Mouse (Mus musculus) CH12.LX (cell line): ENCODE results near the gene Nod2. TPM values are rescaled to one million over a fixed set of nuclear protein-coding genes. Genes with fewer than 3 reads are reported as not detected.
A peak's percentile ranks its signal among the peaks of the same experiment; 100 is the strongest.

Experiments
- DNase-seq: peaks from one replicate; pipeline ENCODE4 v3.0.0-alpha.2; 2013; ENCODE audit errors: extremely low read depth
- H3K27ac ChIP-seq: 2 replicates; pipeline ENCODE4 v1.5.1; 2012; ENCODE audit warnings: low read depth, mild to moderate bottlenecking, control low read depth, moderate library complexity; ENCODE audit not compliant: insufficient read depth
- H3K27me3 ChIP-seq: replicated peaks from 2 replicates; pipeline ENCODE3; 2012; ENCODE audit warnings: inconsistent platforms
- H3K36me3 ChIP-seq, 2 experiments: replicated peaks in 1 of 2; 2 replicates each; pipeline versions ENCODE3 to v1.6.1; 2012; ENCODE audit warnings: inconsistent platforms in 1 of 2, low read length in 1 of 2, mild to moderate bottlenecking in 1 of 2, mixed read lengths in 1 of 2, moderate library complexity in 1 of 2; ENCODE audit not compliant: control insufficient read depth in 1 of 2, insufficient read depth in 1 of 2
- H3K4me1 ChIP-seq, 2 experiments: 2 replicates each; pipeline ENCODE4 v1.6.1; 2012; ENCODE audit warnings: inconsistent platforms in 1 of 2, moderate library complexity in 1 of 2; ENCODE audit not compliant: insufficient read depth in 2 of 2, control insufficient read depth in 1 of 2
- H3K4me2 ChIP-seq: 2 replicates; pipeline ENCODE4 v1.6.1; 2012; ENCODE audit warnings: low read depth, mild to moderate bottlenecking, control low read depth; ENCODE audit not compliant: poor library complexity, insufficient read depth, severe bottlenecking
- H3K4me3 ChIP-seq, 3 experiments: fragments of 150-350 bp in 1 of 3; sonication (generic) in 1 of 3; replicated peaks in 1 of 3; 2 replicates each; pipeline versions ENCODE3 to v1.5.1; 2011 to 2012; ENCODE audit warnings: low read depth in 2 of 3, low read length in 2 of 3, mild to moderate bottlenecking in 2 of 3, moderate library complexity in 2 of 3, control low read depth in 1 of 3, improper control_type of control experiment in 1 of 3, inconsistent platforms in 1 of 3, mixed read lengths in 1 of 3; ENCODE audit not compliant: poor library complexity in 1 of 3
- H3K79me2 ChIP-seq: replicated peaks from 2 replicates; pipeline ENCODE4 v1.6.1; 2012; ENCODE audit warnings: mild to moderate bottlenecking, moderate library complexity; ENCODE audit not compliant: control insufficient read depth, poor library complexity, insufficient read depth, severe bottlenecking; ENCODE audit errors: extremely low read depth
- H3K9ac ChIP-seq: 2 replicates; pipeline ENCODE4 v1.6.1; 2012; ENCODE audit warnings: low read depth, mild to moderate bottlenecking, control low read depth, moderate library complexity; ENCODE audit not compliant: insufficient read depth
- H3K9me3 ChIP-seq: replicated peaks from 2 replicates; pipeline ENCODE3; 2012; ENCODE audit warnings: low read length, inconsistent platforms, mixed read lengths
- BHLHE40 ChIP-seq: IDR thresholded peaks from 2 replicates; pipeline ENCODE4 v1.6.1; 2011; ENCODE audit warnings: mild to moderate bottlenecking, low read depth, low read length, improper control_type of control experiment
- CHD1 ChIP-seq: IDR thresholded peaks from 2 replicates; pipeline ENCODE4 v1.6.1; 2012; ENCODE audit warnings: low read depth, low read length, improper control_type of control experiment, inconsistent platforms
- CHD2 ChIP-seq: IDR thresholded peaks from 2 replicates; pipeline ENCODE4 v1.6.1; 2011; ENCODE audit warnings: low read length, improper control_type of control experiment
- CTCF ChIP-seq, 2 experiments: IDR thresholded peaks in 1 of 2; conservative IDR thresholded peaks in 1 of 2; 2 replicates each; pipeline ENCODE4 v1.5.1; 2011 to 2012; ENCODE audit warnings: low read depth in 2 of 2, low read length in 2 of 2, improper control_type of control experiment in 1 of 2, inconsistent platforms in 1 of 2, mild to moderate bottlenecking in 1 of 2, moderate library complexity in 1 of 2
- E2F4 ChIP-seq: IDR thresholded peaks from 2 replicates; pipeline ENCODE4 v1.6.1; 2011; ENCODE audit warnings: low read depth, low read length, improper control_type of control experiment; ENCODE audit not compliant: insufficient replicate concordance
- ELF1 ChIP-seq: IDR thresholded peaks from 2 replicates; pipeline ENCODE4 v1.6.1; 2014; ENCODE audit warnings: low read depth, mild to moderate bottlenecking, inconsistent platforms, low read length, improper control_type of control experiment
- EP300 ChIP-seq: IDR thresholded peaks from 2 replicates; pipeline ENCODE4 v1.6.1; 2011; ENCODE audit warnings: low read length, improper control_type of control experiment
- ETS1 ChIP-seq: conservative IDR thresholded peaks from 2 replicates; pipeline ENCODE4 v1.6.1; 2012; ENCODE audit warnings: low read depth, mild to moderate bottlenecking, inconsistent platforms, low read length, improper control_type of control experiment, moderate library complexity
- IRF4 ChIP-seq: IDR thresholded peaks from 2 replicates; pipeline ENCODE4 v1.6.1; 2014; ENCODE audit warnings: low read depth, mild to moderate bottlenecking, inconsistent platforms, low read length, improper control_type of control experiment
- JUN ChIP-seq: IDR thresholded peaks from 2 replicates; pipeline ENCODE4 v1.6.1; 2011; ENCODE audit warnings: low read depth, mild to moderate bottlenecking, low read length, improper control_type of control experiment, moderate library complexity; ENCODE audit not compliant: insufficient read depth
- JUND ChIP-seq: conservative IDR thresholded peaks from 2 replicates; pipeline ENCODE4 v1.6.1; 2011; ENCODE audit warnings: low read depth, low read length, improper control_type of control experiment
- KAT2A ChIP-seq: IDR thresholded peaks from 2 replicates; pipeline ENCODE4 v1.6.1; 2012; ENCODE audit warnings: low read length, improper control_type of control experiment, inconsistent platforms; ENCODE audit not compliant: insufficient replicate concordance
- MAFK ChIP-seq: IDR thresholded peaks from 2 replicates; pipeline ENCODE4 v1.6.1; 2011; ENCODE audit warnings: low read length, improper control_type of control experiment; ENCODE audit not compliant: insufficient replicate concordance
- MAX ChIP-seq: IDR thresholded peaks from 2 replicates; pipeline ENCODE4 v1.6.1; 2011; ENCODE audit warnings: low read length, improper control_type of control experiment
- MAZ ChIP-seq: IDR thresholded peaks from 2 replicates; pipeline ENCODE4 v1.6.1; 2012; ENCODE audit warnings: low read depth, mild to moderate bottlenecking, inconsistent platforms, low read length, improper control_type of control experiment, moderate library complexity
- MEF2A ChIP-seq: IDR thresholded peaks from 2 replicates; pipeline ENCODE4 v1.6.1; 2014; ENCODE audit warnings: low read depth, mild to moderate bottlenecking, inconsistent platforms, low read length, improper control_type of control experiment, borderline replicate concordance
- MXI1 ChIP-seq: IDR thresholded peaks from 2 replicates; pipeline ENCODE4 v1.6.1; 2011; ENCODE audit warnings: mild to moderate bottlenecking, low read depth, low read length, improper control_type of control experiment
- NELFE ChIP-seq: IDR thresholded peaks from 2 replicates; pipeline ENCODE4 v1.6.1; 2011; ENCODE audit warnings: low read depth, low read length, improper control_type of control experiment
- NRF1 ChIP-seq: IDR thresholded peaks from 2 replicates; pipeline ENCODE4 v1.6.1; 2014; ENCODE audit warnings: low read depth, mild to moderate bottlenecking, inconsistent platforms, low read length, improper control_type of control experiment, moderate library complexity
- POLR2A ChIP-seq: IDR thresholded peaks from 2 replicates; pipeline ENCODE4 v1.6.1; 2011; ENCODE audit warnings: low read depth, mild to moderate bottlenecking, improper control_type of control experiment, low read length
- RAD21 ChIP-seq: IDR thresholded peaks from 2 replicates; pipeline ENCODE4 v1.6.1; 2011; ENCODE audit warnings: low read depth, mild to moderate bottlenecking, low read length, improper control_type of control experiment, moderate library complexity
- RCOR1 ChIP-seq: conservative IDR thresholded peaks from 2 replicates; pipeline ENCODE4 v1.6.1; 2012; ENCODE audit warnings: low read depth, mild to moderate bottlenecking, inconsistent platforms, low read length, improper control_type of control experiment
- SMC3 ChIP-seq: IDR thresholded peaks from 2 replicates; pipeline ENCODE4 v1.6.1; 2011; ENCODE audit warnings: low read depth, low read length, improper control_type of control experiment
- TBP ChIP-seq: conservative IDR thresholded peaks from 2 replicates; pipeline ENCODE4 v1.6.1; 2011; ENCODE audit warnings: low read depth, low read length, improper control_type of control experiment
- TCF12 ChIP-seq: IDR thresholded peaks from 2 replicates; pipeline ENCODE4 v1.6.1; 2014; ENCODE audit warnings: low read depth, mild to moderate bottlenecking, inconsistent platforms, low read length, improper control_type of control experiment
- USF1 ChIP-seq: IDR thresholded peaks from 2 replicates; pipeline ENCODE4 v1.6.1; 2014; ENCODE audit warnings: low read depth, mild to moderate bottlenecking, inconsistent platforms, low read length, improper control_type of control experiment
- USF2 ChIP-seq: conservative IDR thresholded peaks from 2 replicates; pipeline ENCODE4 v1.6.1; 2011; ENCODE audit warnings: low read depth, low read length, improper control_type of control experiment
- ZKSCAN1 ChIP-seq: IDR thresholded peaks from 2 replicates; pipeline ENCODE4 v1.6.1; 2012; ENCODE audit warnings: low read depth, inconsistent platforms, low read length, improper control_type of control experiment, borderline replicate concordance
- ZMIZ1 ChIP-seq: IDR thresholded peaks from 2 replicates; pipeline ENCODE4 v1.6.1; 2012; ENCODE audit warnings: low read depth, mild to moderate bottlenecking, inconsistent platforms, low read length, improper control_type of control experiment
- dilution Hi-C: fragments of 300-500 bp; cut with MboI; formaldehyde crosslinking; loops from 2 replicates; pipeline ENCODE4 v1.14.3; 2020; ENCODE audit warnings: low sequenced_read_pairs; ENCODE audit not compliant: extremely low pct_unique_long_range_greater_than_20kb, extremely low pct_ligation_motif_present
- in situ Hi-C: fragments of 300-500 bp; cut with MboI; formaldehyde crosslinking; loops from 3 replicates; pipeline ENCODE4 v1.14.3; 2019; ENCODE audit warnings: low sequenced_read_pairs, low pct_ligation_motif_present, low pct_unique_long_range_greater_than_20kb, mixed read lengths
- polyA plus RNA-seq: library from polyadenylated mRNA; unstranded; fragments of >175 nt; gene quantifications from 2 replicates; pipeline ENCODE4 v1.2.1, GENCODE M21; 2012; ENCODE audit warnings: low read depth; ENCODE audit not compliant: insufficient read length
- total RNA-seq, 2 experiments: library from RNA; depleted of rRNA; stranded (reverse); fragments of 300-350 nt in 1 of 2; fragments of >200 nt in 1 of 2; gene quantifications; 2 replicates each; pipeline ENCODE4 v1.2.3; 2012 to 2014

Nod2 gene
- total and polyA plus RNA-seq, 3 experiments = 4.3 to 10.9 (median 7.5) TPM

GRCm38 (mm10) chr8:88648322-88648721 is 1.2 kb downstream of the Nod2 start:
- dilution Hi-C loops (no loop called here), in situ Hi-C loops (no loop called here)
- Histone ChIP-seq H3K4me1 (peaks cover 30 to 78% of the 10 kb centered on the region in 2 experiments), H3K4me3 (peak overlapping the region; percentile 55 to 78 (median 65)), H3K4me2 (peak overlapping the region; percentile 86), H3K27me3 (no peaks in the 10 kb centered on the region), H3K27ac (peak overlapping the region; percentile 94), H3K79me2 (peaks cover 43% of the 10 kb centered on the region), H3K9me3 (peaks cover 3% of the 10 kb centered on the region), H3K9ac (peak overlapping the region; percentile 37), H3K36me3 (peaks cover 7 to 15% of the 10 kb centered on the region in 2 experiments)
- DNase-seq = no peak
- TF ChIP-seq RAD21 (no peak), MAX (peak; percentile 50; the same call in 1 of the 2 replicates), IRF4 (peak; percentile 42), JUN (no peak), BHLHE40 (peak; percentile 72), RCOR1 (no peak), TBP (no peak), ELF1 (peak; percentile 44; the same call in 1 of the 2 replicates), MAZ (peak; percentile 61; the same call in 1 of the 2 replicates), MEF2A (peak; percentile 66; the same call in 1 of the 2 replicates), E2F4 (no peak), SMC3 (no peak), MXI1 (peak; percentile 69), CHD1 (0 out of 2 replicates have a peak, but pooled peaks have one; percentile 30), ZMIZ1 (no peak), TCF12 (0 out of 2 replicates have a peak, but pooled peaks have one; percentile 36), EP300 (0 out of 2 replicates have a peak, but pooled peaks have one; percentile 42), POLR2A (no peak; the same call in 1 of the 2 replicates), USF2 (peak; percentile 38; the same call in 1 of the 2 replicates), CTCF (conservative IDR thresholded peaks at IDR 0.05 in 1 of 2, IDR thresholded peaks at IDR 0.05 in 1 of 2; ENCODE audit: low read depth in 2 of 2, low read length in 2 of 2) (no peak), KAT2A (no peak), CHD2 (peak; percentile 31; the same call in 1 of the 2 replicates), USF1 (peak; percentile 79), ZKSCAN1 (peak; percentile 83), NELFE (0 out of 2 replicates have a peak, but pooled peaks have one; percentile 48), NRF1 (no peak), JUND (no peak), ETS1 (peak; percentile 52), MAFK (peak; percentile 10; the same call in 1 of the 2 replicates)
